Mouse (Mus musculus): ENCODE results near the gene Gtse1. TPM values are rescaled to one million over a fixed set of nuclear protein-coding genes. Genes with fewer than 3 reads are reported as not detected.
A peak's percentile ranks its signal among the peaks of the same experiment; 100 is the strongest.
"Not testable (repeated sequence)": the region's sequence is repeated elsewhere in the genome, so short reads cannot be mapped to it uniquely, and the experiment has no call there.

The Gtse1 gene
- polyA plus RNA-seq, 1 experiment, result 8.7 TPM

- no peak overlapping the region for H3K4me3 ChIP-seq (replicated peaks)
- H3K27me3 ChIP-seq (ENCODE audit: control insufficient read depth), result no peaks in the 10 kb centered on the region
- no peak for TF ChIP-seq GATA1 (IDR thresholded peaks at IDR 0.05; ENCODE audit: low read length)
- no peak for TF ChIP-seq TAL1 (IDR thresholded peaks at IDR 0.05; ENCODE audit: low read length)
Measured at GRCm38 (mm10) chr15:85851656-85852392, 7.7 kb upstream of the Gtse1 start.

GRCm38 (mm10) chr15:85858980-85859489 lies 510 bp upstream of the Gtse1 start:
- H3K4me1 ChIP-seq (ENCODE audit: control insufficient read depth), result peaks cover 35% of the 10 kb centered on the region
- H3K4me3 ChIP-seq (replicated peaks), result peak overlapping the region; percentile 92
- peaks cover 36% of the 10 kb centered on the region for H3K36me3 ChIP-seq (ENCODE audit: control insufficient read depth)
- no peaks in the 10 kb centered on the region for H3K27me3 ChIP-seq (ENCODE audit: control insufficient read depth)
- TF ChIP-seq GATA1 (IDR thresholded peaks at IDR 0.05; ENCODE audit: low read length) (no peak), TAL1 (IDR thresholded peaks at IDR 0.05; ENCODE audit: low read length) (no peak)
- no peaks in the 10 kb centered on the region for H3K9me3 ChIP-seq (ENCODE audit: control insufficient read depth, low read length)

More at GRCm38 (mm10) chr15:85851656-85852392, 7.7 kb upstream of the Gtse1 start:
- no peaks in the 10 kb centered on the region for H3K9me3 ChIP-seq (ENCODE audit: control insufficient read depth, low read length)
- H3K4me1 ChIP-seq (ENCODE audit: control insufficient read depth), result peaks cover 4% of the 10 kb centered on the region
- H3K36me3 ChIP-seq (ENCODE audit: control insufficient read depth), result peaks cover 9% of the 10 kb centered on the region

- peaks cover 100% of the 10 kb centered on the region for H3K36me3 ChIP-seq (ENCODE audit: control insufficient read depth)
- H3K27me3 ChIP-seq (ENCODE audit: control insufficient read depth); H3K4me3 ChIP-seq (replicated peaks); H3K9me3 ChIP-seq (ENCODE audit: control insufficient read depth, low read length): not testable (repeated sequence)
- H3K4me1 ChIP-seq (ENCODE audit: control insufficient read depth), result peaks cover 14% of the 10 kb centered on the region
Measured at GRCm38 (mm10) chr15:85865913-85866312, 6.4 kb downstream of the Gtse1 start.

GRCm38 (mm10) chr15:85867696-85868095 lies 8.2 kb downstream of the Gtse1 start:
- H3K36me3 ChIP-seq (ENCODE audit: control insufficient read depth), result peaks cover 100% of the 10 kb centered on the region
- no peaks in the 10 kb centered on the region for H3K9me3 ChIP-seq (ENCODE audit: control insufficient read depth, low read length)
- no peaks in the 10 kb centered on the region for H3K27me3 ChIP-seq (ENCODE audit: control insufficient read depth)

GRCm38 (mm10) chr15:85877336-85877735 lies 17.8 kb downstream of the Gtse1 start:
- Histone ChIP-seq H3K9me3 (ENCODE audit: control insufficient read depth, low read length) (no peaks in the 10 kb centered on the region), H3K4me1 (ENCODE audit: control insufficient read depth) (peaks cover 23% of the 10 kb centered on the region), H3K27me3 (ENCODE audit: control insufficient read depth) (no peaks in the 10 kb centered on the region), H3K4me3 (replicated peaks) (no peak overlapping the region), H3K36me3 (ENCODE audit: control insufficient read depth) (peaks cover 60% of the 10 kb centered on the region)
- TF ChIP-seq GATA1 (IDR thresholded peaks at IDR 0.05; ENCODE audit: low read length) (no peak), TAL1 (IDR thresholded peaks at IDR 0.05; ENCODE audit: low read length) (no peak)

More at GRCm38 (mm10) chr15:85867696-85868095, 8.2 kb downstream of the Gtse1 start:
- TF ChIP-seq TAL1 (IDR thresholded peaks at IDR 0.05; ENCODE audit: low read length), result no peak
- TF ChIP-seq GATA1 (IDR thresholded peaks at IDR 0.05; ENCODE audit: low read length), result no peak
- Histone ChIP-seq H3K4me3 (replicated peaks) (no peak overlapping the region), H3K4me1 (ENCODE audit: control insufficient read depth) (peaks cover 4% of the 10 kb centered on the region; the same call in 1 of the 2 replicates)

- H3K27me3 ChIP-seq (ENCODE audit: control insufficient read depth), result no peaks in the 10 kb centered on the region
- TF ChIP-seq TAL1 (IDR thresholded peaks at IDR 0.05; ENCODE audit: low read length) (no peak), GATA1 (IDR thresholded peaks at IDR 0.05; ENCODE audit: low read length) (no peak)
- H3K9me3 ChIP-seq (ENCODE audit: control insufficient read depth, low read length), result no peaks in the 10 kb centered on the region
- H3K4me3 ChIP-seq (replicated peaks), result peak within 1 kb of the TSS; percentile 71
- peaks cover 23% of the 10 kb centered on the region for H3K4me1 ChIP-seq (ENCODE audit: control insufficient read depth)
- peaks cover 58% of the 10 kb centered on the region for H3K36me3 ChIP-seq (ENCODE audit: control insufficient read depth)
Measured at GRCm38 (mm10) chr15:85878848-85879497, 19.4 kb downstream of the Gtse1 start, which contains the start of gene Trmu. Gene Trmu (plus strand): TSS chr15:85879312.

GRCm38 (mm10) chr15:85879498-85879895 lies 20.0 kb downstream of the Gtse1 start:
- Histone ChIP-seq H3K4me3 (replicated peaks) (peak overlapping the region; percentile 71), H3K4me1 (ENCODE audit: control insufficient read depth) (peaks cover 23% of the 10 kb centered on the region), H3K27me3 (ENCODE audit: control insufficient read depth) (no peaks in the 10 kb centered on the region), H3K9me3 (ENCODE audit: control insufficient read depth, low read length) (no peaks in the 10 kb centered on the region), H3K36me3 (ENCODE audit: control insufficient read depth) (peaks cover 56% of the 10 kb centered on the region)
- TF ChIP-seq TAL1 (IDR thresholded peaks at IDR 0.05; ENCODE audit: low read length) (no peak), GATA1 (IDR thresholded peaks at IDR 0.05; ENCODE audit: low read length) (no peak)

- TF ChIP-seq TAL1 (IDR thresholded peaks at IDR 0.05; ENCODE audit: low read length) (no peak), GATA1 (IDR thresholded peaks at IDR 0.05; ENCODE audit: low read length) (no peak)
- Histone ChIP-seq H3K27me3 (ENCODE audit: control insufficient read depth) (no peaks in the 10 kb centered on the region), H3K9me3 (ENCODE audit: control insufficient read depth, low read length) (no peaks in the 10 kb centered on the region), H3K4me1 (ENCODE audit: control insufficient read depth) (peaks cover 5% of the 10 kb centered on the region), H3K36me3 (ENCODE audit: control insufficient read depth) (peaks cover 53% of the 10 kb centered on the region), H3K4me3 (replicated peaks) (no peak overlapping the region)
Measured at GRCm38 (mm10) chr15:85885606-85886005, 26.1 kb downstream of the Gtse1 start.

GRCm38 (mm10) chr15:85889235-85889634 lies 29.7 kb downstream of the Gtse1 start:
- Histone ChIP-seq H3K4me1 (ENCODE audit: control insufficient read depth) (0 out of 2 replicates have a peak, but pooled peaks cover 2% of the 10 kb centered on the region), H3K27me3 (ENCODE audit: control insufficient read depth) (no peaks in the 10 kb centered on the region), H3K4me3 (replicated peaks) (no peak overlapping the region), H3K36me3 (ENCODE audit: control insufficient read depth) (peaks cover 72% of the 10 kb centered on the region), H3K9me3 (ENCODE audit: control insufficient read depth, low read length) (no peaks in the 10 kb centered on the region)
- TF ChIP-seq TAL1 (IDR thresholded peaks at IDR 0.05; ENCODE audit: low read length) (no peak), GATA1 (IDR thresholded peaks at IDR 0.05; ENCODE audit: low read length) (no peak)
